Mouse (Mus musculus) embryonic fibroblast, embryonic 13.5 days (primary cell): Measurements from ENCODE around the gene L1cam.

Experiments
- CTCF ChIP-seq: IDR thresholded peaks from 2 replicates; pipeline ENCODE4 v1.5.1; 2011; ENCODE audit warnings: mild to moderate bottlenecking, control low read depth, low read length, moderate library complexity, borderline replicate concordance; ENCODE audit not compliant: insufficient read depth
- POLR2A ChIP-seq: IDR thresholded peaks from 2 replicates; pipeline ENCODE4 v1.6.1; 2011; ENCODE audit warnings: low read depth, mild to moderate bottlenecking, control low read depth, low read length, moderate library complexity

- TF ChIP-seq POLR2A (no peak), CTCF (no peak)
Measured at GRCm38 (mm10) chrX:73897959-73898358, 2.1 kb upstream of the L1cam start.
